Mouse (Mus musculus): Measurements from ENCODE around the gene Znhit6.

- TF ChIP-seq TAL1 (IDR thresholded peaks at IDR 0.05; ENCODE audit: low read length) = no peak
- no peak for TF ChIP-seq GATA1 (IDR thresholded peaks at IDR 0.05; ENCODE audit: low read length)
Measured at GRCm38 (mm10) chr3:145613234-145613633, 37.2 kb downstream of the Znhit6 start.
